Mouse (Mus musculus) mouse embryonic stem cell (cell line): ENCODE measurements around the gene Prdm13.

Experiments used
- in situ Hi-C, 2 experiments: fragments of 300-500 bp; cut with MboI; formaldehyde crosslinking; loops; 1 replicate in 1 of 2; 3 replicates in 1 of 2; pipeline ENCODE4 v1.14.3; 2019 to 2020; ENCODE audit warnings: low sequenced_read_pairs in 2 of 2, low pct_unique_long_range_greater_than_20kb in 1 of 2, mixed read lengths in 1 of 2; ENCODE audit not compliant: unreplicated experiment in 1 of 2

The Prdm13 gene

GRCm38 (mm10) chr4:21685595-21686091, at the start of gene Prdm13:
Prdm13 (minus strand) TSS chr4:21685963.
- in situ Hi-C loops: loop anchor here (25.0 kb wide), 2 partner anchors 148 to 802 kb away; partner anchors contain the start of gene Pou3f2 (in 1 of the 2)

- in situ Hi-C loops: no loop called here
These were observed 41.9 kb upstream of the Prdm13 start, which contains the start of gene Ccnc for GRCm38 (mm10) chr4:21727615-21728165. Ccnc (plus strand) TSS chr4:21727701.

GRCm38 (mm10) chr4:21726912-21727614, 41.3 kb upstream of the Prdm13 start:
- in situ Hi-C loops: no loop called here

GRCm38 (mm10) chr4:21722752-21723334, 37.1 kb upstream of the Prdm13 start:
- in situ Hi-C loops: no loop called here

- in situ Hi-C loops: no loop called here
These were observed 26.4 kb upstream of the Prdm13 start for GRCm38 (mm10) chr4:21712147-21712546.

GRCm38 (mm10) chr4:21705046-21705445, 19.3 kb upstream of the Prdm13 start:
- in situ Hi-C loops: no loop called here

- in situ Hi-C loops: loop anchor here (10.0 to 25.0 kb wide), 5 partner anchors 91 to 792 kb away; partner anchors contain the start of gene Pou3f2 (in 1 of the 2)
These were observed 10.0 kb upstream of the Prdm13 start for GRCm38 (mm10) chr4:21695638-21696254.

- in situ Hi-C loops: loop anchor here (10.0 to 25.0 kb wide), 5 partner anchors 85 to 797 kb away; partner anchors contain the start of gene Pou3f2 (in 1 of the 2)
These were observed 4.5 kb upstream of the Prdm13 start for GRCm38 (mm10) chr4:21690221-21690620.

- in situ Hi-C loops: loop anchor here (25.0 kb wide), 2 partner anchors 152 to 798 kb away; partner anchors contain the start of gene Pou3f2 (in 1 of the 2)
These were observed 3.8 kb upstream of the Prdm13 start for GRCm38 (mm10) chr4:21689492-21689941.

- in situ Hi-C loops: loop anchor here (25.0 kb wide), 2 partner anchors 151 to 799 kb away; partner anchors contain the start of gene Pou3f2 (in 1 of the 2)
These were observed 3.0 kb upstream of the Prdm13 start for GRCm38 (mm10) chr4:21688703-21689200.

GRCm38 (mm10) chr4:21687783-21688702, 2.3 kb upstream of the Prdm13 start:
- in situ Hi-C loops: loop anchor here (25.0 kb wide), 2 partner anchors 151 to 799 kb away; partner anchors contain the start of gene Pou3f2 (in 1 of the 2)

- in situ Hi-C loops: loop anchor here (25.0 kb wide), 2 partner anchors 150 to 800 kb away; partner anchors contain the start of gene Pou3f2 (in 1 of the 2)
These were observed 1.2 kb upstream of the Prdm13 start for GRCm38 (mm10) chr4:21686934-21687333.

- in situ Hi-C loops: loop anchor here (25.0 kb wide), 2 partner anchors 149 to 801 kb away; partner anchors contain the start of gene Pou3f2 (in 1 of the 2)
These were observed 653 bp upstream of the Prdm13 start for GRCm38 (mm10) chr4:21686416-21686815.

- in situ Hi-C loops: loop anchor here (25.0 kb wide), 2 partner anchors 147 to 803 kb away; partner anchors contain the start of gene Pou3f2 (in 1 of the 2)
These were observed 1.3 kb downstream of the Prdm13 start for GRCm38 (mm10) chr4:21684341-21684970.

GRCm38 (mm10) chr4:21682421-21683150, 3.2 kb downstream of the Prdm13 start:
- in situ Hi-C loops: loop anchor here (25.0 kb wide), 2 partner anchors 145 to 805 kb away; partner anchors contain the start of gene Pou3f2 (in 1 of the 2)

GRCm38 (mm10) chr4:21680971-21681370, 4.8 kb downstream of the Prdm13 start:
- in situ Hi-C loops: loop anchor here (25.0 kb wide), 2 partner anchors 144 to 806 kb away; partner anchors contain the start of gene Pou3f2 (in 1 of the 2)
